Mouse (Mus musculus) heart, embryonic 12.5 days (tissue): ENCODE measurements around the gene Uap1l1. TPM values are rescaled to one million over a fixed set of nuclear protein-coding genes. Genes with fewer than 3 reads are reported as not detected.
A peak's percentile ranks its signal among the peaks of the same experiment; 100 is the strongest.

Experiments used
- ATAC-seq: fragments of 200-750 bp; cut with Nextera tagmentation; 2 replicates; pipeline ENCODE4 v1.8.0; 2017; ENCODE audit warnings: moderate TSS enrichment, moderate library complexity; ENCODE audit not compliant: insufficient number of reproducible peaks, low FRiP score
- H3K27ac ChIP-seq: fragments of 300-500 bp; sonication (generic); 2 replicates; pipeline ENCODE4 v1.5.1; 2016; ENCODE audit warnings: mild to moderate bottlenecking, moderate library complexity; ENCODE audit not compliant: poor library complexity, severe bottlenecking
- H3K27me3 ChIP-seq: fragments of 300-500 bp; sonication (generic); replicated peaks from 2 replicates; pipeline ENCODE4 v1.6.1; 2016; ENCODE audit warnings: mild to moderate bottlenecking, moderate library complexity
- H3K36me3 ChIP-seq: fragments of 300-500 bp; sonication (generic); 2 replicates; pipeline ENCODE4 v1.6.1; 2016; ENCODE audit warnings: mild to moderate bottlenecking, moderate library complexity
- H3K4me1 ChIP-seq: fragments of 300-500 bp; sonication (generic); replicated peaks from 2 replicates; pipeline ENCODE4 v1.6.1; 2016; ENCODE audit warnings: mild to moderate bottlenecking
- H3K4me2 ChIP-seq: fragments of 300-500 bp; sonication (generic); 2 replicates; pipeline ENCODE4 v1.6.1; 2016; ENCODE audit warnings: mild to moderate bottlenecking, moderate library complexity
- H3K4me3 ChIP-seq: fragments of 300-500 bp; sonication (generic); 2 replicates; pipeline ENCODE4 v1.5.1; 2016; ENCODE audit warnings: mild to moderate bottlenecking
- H3K9ac ChIP-seq: fragments of 300-500 bp; sonication (generic); 2 replicates; pipeline ENCODE4 v1.6.1; 2016; ENCODE audit warnings: mild to moderate bottlenecking, moderate library complexity
- H3K9me3 ChIP-seq: fragments of 300-500 bp; sonication (generic); replicated peaks from 2 replicates; pipeline ENCODE4 v1.6.1; 2016; ENCODE audit warnings: mild to moderate bottlenecking, moderate library complexity
- WGBS: fragments of 180-500 bp; shearing (Covaris S2); methylation state at CpG from one replicate; pipeline ENCODE4 v1.1.7; 2016; 5-methylcytosine and 5-hydroxymethylcytosine counted together
- polyA plus RNA-seq: library from polyadenylated mRNA; unstranded; fragments of >200 nt; fragmentation: Nextera tagmentation; extraction: Ambion mirVana; gene quantifications from 2 replicates; pipeline ENCODE4 v1.2.1, GENCODE M21; 2016

Gene Uap1l1
- polyA plus RNA-seq, 1 experiment from 2014 or later, result 10.7 TPM

DNA sequence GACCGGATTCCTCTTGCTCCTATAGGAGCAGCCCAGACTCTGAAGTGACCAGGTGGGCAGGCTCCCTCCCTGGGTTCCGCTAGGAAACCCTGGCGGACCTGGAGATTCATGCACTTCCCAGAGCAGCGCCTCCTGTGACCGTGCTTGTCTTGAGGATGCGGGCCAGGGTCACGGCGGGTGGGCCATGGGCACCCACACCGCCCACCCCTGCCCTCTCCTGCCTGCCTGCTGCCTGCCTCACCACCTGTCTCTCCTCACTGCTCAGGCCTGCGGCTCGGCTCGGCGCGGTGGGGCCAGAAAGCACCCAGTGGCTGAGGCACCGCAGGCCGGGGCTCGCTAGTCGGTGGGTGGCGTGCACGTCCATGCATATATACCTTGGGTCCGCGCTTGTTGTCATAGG, 54.5 kb downstream of the Uap1l1 start:
- no peak overlapping the region for H3K4me2 ChIP-seq
- peaks cover 97% of the 10 kb centered on the region for H3K27me3 ChIP-seq
- WGBS, result 2% methylated on average over 22 of the region's 22 CpGs
- H3K9me3 ChIP-seq, result no peaks in the 10 kb centered on the region
- H3K4me3 ChIP-seq, result 0 out of 2 replicates have a peak overlapping the region, but pooled peaks have one; percentile 5
- H3K4me1 ChIP-seq, result no peaks in the 10 kb centered on the region
- H3K27ac ChIP-seq, result no peak overlapping the region
- H3K9ac ChIP-seq, result no peak overlapping the region
- no peak for ATAC-seq
- H3K36me3 ChIP-seq, result no peaks in the 10 kb centered on the region

- ATAC-seq, result no peak
- Histone ChIP-seq H3K4me3 (no peak overlapping the region), H3K36me3 (no peaks in the 10 kb centered on the region), H3K27ac (no peak overlapping the region), H3K4me1 (peaks cover 4% of the 10 kb centered on the region; the same call in 1 of the 2 replicates), H3K27me3 (peaks cover 97% of the 10 kb centered on the region), H3K9me3 (no peaks in the 10 kb centered on the region), H3K4me2 (no peak overlapping the region), H3K9ac (no peak overlapping the region)
- 45% methylated on average over 10 of the region's 10 CpGs for WGBS
Observed at GRCm38 (mm10) chr2:25310180-25310579, 55.3 kb downstream of the Uap1l1 start.

Other genes with a start within 250 kb of the Uap1l1 start
- gene Nrarp, start 184.9 kb downstream of the Uap1l1 start, polyA plus RNA-seq, result 10.8 and 12.8 TPM in 2 replicates
- gene Tor4a, start 168.8 kb downstream of the Uap1l1 start, polyA plus RNA-seq, result 6.6 and 7.0 TPM in 2 replicates
- 73.3 and 74.4 TPM in 2 replicates for gene Nelfb, start 154.2 kb downstream of the Uap1l1 start, polyA plus RNA-seq
- not detected in 2 replicates for gene Stpg3, start 151.0 kb downstream of the Uap1l1 start, polyA plus RNA-seq
- not detected in 2 replicates for gene Fam166a, start 146.9 kb downstream of the Uap1l1 start, polyA plus RNA-seq
- 388 and 392 TPM in 2 replicates for gene Tubb4b, start 141.0 kb downstream of the Uap1l1 start, polyA plus RNA-seq
- not detected in 2 replicates for gene Slc34a3, start 131.3 kb downstream of the Uap1l1 start, polyA plus RNA-seq
- not detected in 2 replicates for gene Rnf224, start 128.9 kb downstream of the Uap1l1 start, polyA plus RNA-seq
- gene Rnf208, start 123.4 kb downstream of the Uap1l1 start, polyA plus RNA-seq, result 6.5 and 7.6 TPM in 2 replicates
- not detected in 2 replicates for gene Cysrt1, start 123.2 kb downstream of the Uap1l1 start, polyA plus RNA-seq
- 2.6 and 3.2 TPM in 2 replicates for gene AL732309.1, start 118.8 kb downstream of the Uap1l1 start, polyA plus RNA-seq
- 18.3 and 19.1 TPM in 2 replicates for gene Tmem203, start 110.2 kb downstream of the Uap1l1 start, polyA plus RNA-seq
- 4.9 and 5.1 TPM in 2 replicates for gene Tprn, start 103.1 kb downstream of the Uap1l1 start, polyA plus RNA-seq
- 131 and 133 TPM in 2 replicates for gene Ssna1, start 93.2 kb downstream of the Uap1l1 start, polyA plus RNA-seq
- gene Anapc2, start 93.2 kb downstream of the Uap1l1 start, polyA plus RNA-seq, result 83.4 and 87.7 TPM in 2 replicates
- not detected in 2 replicates for gene Tmem210, start 77.5 kb downstream of the Uap1l1 start, polyA plus RNA-seq
- not detected in 2 replicates for gene Lrrc26, start 75.8 kb downstream of the Uap1l1 start, polyA plus RNA-seq
- 0.44 TPM in 1 of 2 replicates, not detected in the other for gene Grin1, start 46.5 kb downstream of the Uap1l1 start, polyA plus RNA-seq
- 34.0 and 40.9 TPM in 2 replicates for gene Man1b1, start 33.3 kb downstream of the Uap1l1 start, polyA plus RNA-seq
- gene Dpp7, start 9.3 kb downstream of the Uap1l1 start, polyA plus RNA-seq, result 11.3 TPM in 2 replicates
- 18.5 and 20.0 TPM in 2 replicates for gene Sapcd2, start 6.6 kb upstream of the Uap1l1 start, polyA plus RNA-seq
- 0.18 and 0.44 TPM in 2 replicates for gene Entpd2, start 30.2 kb upstream of the Uap1l1 start, polyA plus RNA-seq
- gene Npdc1, start 33.7 kb upstream of the Uap1l1 start, polyA plus RNA-seq, result 22.3 and 22.4 TPM in 2 replicates
- gene Fut7, start 57.6 kb upstream of the Uap1l1 start, polyA plus RNA-seq, result not detected in 2 replicates
- 4.8 and 5.0 TPM in 2 replicates for gene Abca2, start 63.0 kb upstream of the Uap1l1 start, polyA plus RNA-seq
- gene Clic3, start 91.2 kb upstream of the Uap1l1 start, polyA plus RNA-seq, result 1.1 and 1.4 TPM in 2 replicates
- 22.1 and 22.7 TPM in 2 replicates for gene Paxx, start 95.4 kb upstream of the Uap1l1 start, polyA plus RNA-seq
- gene Ptgds, start 104.4 kb upstream of the Uap1l1 start, polyA plus RNA-seq, result 2.4 and 2.6 TPM in 2 replicates
- not detected in 2 replicates for gene Lcn12, start 128.2 kb upstream of the Uap1l1 start, polyA plus RNA-seq
- 82.7 and 83.3 TPM in 2 replicates for gene Fbxw5, start 135.1 kb upstream of the Uap1l1 start, polyA plus RNA-seq
- 2.4 and 3.3 TPM in 2 replicates for gene C8g, start 136.0 kb upstream of the Uap1l1 start, polyA plus RNA-seq
- gene Traf2, start 181.3 kb upstream of the Uap1l1 start, polyA plus RNA-seq, result 21.1 and 22.3 TPM in 2 replicates
- 300 and 303 TPM in 2 replicates for gene Edf1, start 192.2 kb upstream of the Uap1l1 start, polyA plus RNA-seq
- 1.2 and 3.5 TPM in 2 replicates for gene Mamdc4, start 209.2 kb upstream of the Uap1l1 start, polyA plus RNA-seq
- 161 and 164 TPM in 2 replicates for gene Phpt1, start 209.5 kb upstream of the Uap1l1 start, polyA plus RNA-seq
- gene Ajm1, start 216.1 kb upstream of the Uap1l1 start, polyA plus RNA-seq, result 0.46 and 0.51 TPM in 2 replicates
- gene Rabl6, start 242.8 kb upstream of the Uap1l1 start, polyA plus RNA-seq, result 48.6 and 49.2 TPM in 2 replicates